Mouse (Mus musculus): ENCODE data around the gene Snx1. TPM values are rescaled to one million over a fixed set of nuclear protein-coding genes. Genes with fewer than 3 reads are reported as not detected.

Snx1 gene
- polyA plus RNA-seq, 1 experiment = 70.5 TPM

DNA sequence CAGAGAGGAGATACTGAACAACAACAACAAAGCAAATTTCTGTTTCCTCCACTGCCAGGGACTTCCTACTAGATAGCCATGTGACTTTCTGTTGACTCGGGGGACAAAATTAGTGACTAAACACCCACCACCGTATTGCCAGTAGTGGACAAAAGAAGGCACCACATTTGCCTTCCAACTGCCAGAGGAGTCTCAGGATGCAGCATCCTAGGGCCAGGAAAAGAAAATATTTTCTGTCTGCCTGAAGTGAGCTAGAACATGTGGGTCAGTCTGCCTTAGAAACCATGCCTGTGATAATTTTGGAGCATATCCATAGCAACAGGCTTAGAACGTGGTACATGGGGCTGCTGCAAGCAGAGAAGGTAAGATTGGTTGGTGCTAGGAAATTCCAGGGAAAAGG lies 85.6 kb downstream of the Snx1 start:
- Histone ChIP-seq H3K4me3 (ENCODE audit: insufficient read depth, low read length) (no peak overlapping the region), H3K27ac (ENCODE audit: insufficient read depth, low read length) (no peak overlapping the region), H3K4me1 (ENCODE audit: control insufficient read depth, insufficient read depth, low read length) (no peaks in the 10 kb centered on the region)
- no peak for TF ChIP-seq POLR2A (IDR thresholded peaks at IDR 0.05; ENCODE audit: low read depth, low read length)

GRCm38 (mm10) chr9:66039290-66039689 lies 87.1 kb downstream of the Snx1 start:
- no peak for TF ChIP-seq CTCF (IDR thresholded peaks at IDR 0.05; ENCODE audit: borderline replicate concordance, insufficient read depth, low read length)
- TF ChIP-seq POLR2A (IDR thresholded peaks at IDR 0.05; ENCODE audit: low read depth, low read length) = no peak
- H3K4me1 ChIP-seq (ENCODE audit: control insufficient read depth, insufficient read depth, low read length) = no peaks in the 10 kb centered on the region
- no peak overlapping the region for H3K27ac ChIP-seq (ENCODE audit: insufficient read depth, low read length)
- H3K4me3 ChIP-seq (ENCODE audit: insufficient read depth, low read length) = no peak overlapping the region

DNA sequence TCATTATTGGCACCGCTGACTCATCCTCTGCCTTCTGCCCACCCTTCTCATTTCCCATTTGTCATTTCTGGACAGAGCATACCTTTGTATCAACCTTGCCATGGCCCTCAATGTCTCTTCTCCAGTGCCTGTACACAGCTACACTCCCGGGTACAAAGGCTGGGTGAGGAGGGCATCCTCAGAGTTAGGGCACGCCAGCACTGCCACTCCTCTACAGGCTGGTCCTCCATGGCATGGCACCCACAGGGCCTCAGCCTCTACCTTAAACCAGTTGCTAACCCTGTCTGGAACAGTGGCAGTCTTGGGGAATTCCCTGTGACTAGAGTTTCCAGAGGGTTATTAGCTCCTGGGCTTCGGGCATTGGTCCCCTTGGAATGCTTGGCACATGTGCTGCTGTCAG lies 87.8 kb downstream of the Snx1 start:
- Histone ChIP-seq H3K4me1 (ENCODE audit: control insufficient read depth, insufficient read depth, low read length) (no peaks in the 10 kb centered on the region), H3K4me3 (ENCODE audit: insufficient read depth, low read length) (no peak overlapping the region), H3K27ac (ENCODE audit: insufficient read depth, low read length) (no peak overlapping the region)
- TF ChIP-seq POLR2A (IDR thresholded peaks at IDR 0.05; ENCODE audit: low read depth, low read length) (no peak), CTCF (IDR thresholded peaks at IDR 0.05; ENCODE audit: borderline replicate concordance, insufficient read depth, low read length) (no peak)

Other genes with a start within 250 kb of the Snx1 start
- gene Pclaf, start 236.3 kb downstream of the Snx1 start, polyA plus RNA-seq (2011; ENCODE audit: insufficient read length, low read depth, missing spikeins) = 71.8 and 102 TPM in 2 replicates
- 40.4 and 44.4 TPM in 2 replicates for gene Trip4, start 217.8 kb downstream of the Snx1 start, polyA plus RNA-seq (2011; ENCODE audit: insufficient read length, low read depth, missing spikeins)
- gene Csnk1g1, start 217.7 kb downstream of the Snx1 start, polyA plus RNA-seq (2011; ENCODE audit: insufficient read length, low read depth, missing spikeins) = 64.7 and 70.2 TPM in 2 replicates
- gene Ppib, start 66.4 kb downstream of the Snx1 start, polyA plus RNA-seq (2011; ENCODE audit: insufficient read length, low read depth, missing spikeins) = 484 and 532 TPM in 2 replicates
- gene Snx22, start 56.9 kb downstream of the Snx1 start, polyA plus RNA-seq (2011; ENCODE audit: insufficient read length, low read depth, missing spikeins) = 0.25 and 0.33 TPM in 2 replicates
- 46.9 and 48.2 TPM in 2 replicates for gene Ciao2a, start within 50 bp of the Snx1 start, polyA plus RNA-seq (2011; ENCODE audit: insufficient read length, low read depth, missing spikeins)
- gene Dapk2, start 31.6 kb upstream of the Snx1 start, polyA plus RNA-seq (2011; ENCODE audit: insufficient read length, low read depth, missing spikeins) = 0.30 TPM in 1 of 2 replicates, not detected in the other
- 28.3 and 34.9 TPM in 2 replicates for gene Herc1, start 223.9 kb upstream of the Snx1 start, polyA plus RNA-seq (2011; ENCODE audit: insufficient read length, low read depth, missing spikeins)